Mouse (Mus musculus): ENCODE measurements around the gene Ablim1. TPM values are rescaled to one million over a fixed set of nuclear protein-coding genes. Genes with fewer than 3 reads are reported as not detected.

The Ablim1 gene
- polyA plus RNA-seq, 1 experiment from 2014 or later: 39.3 TPM

GRCm38 (mm10) chr19:56997164-56997599 lies 317.5 kb downstream of the Ablim1 start:
- Histone ChIP-seq H3K4me3 (ENCODE audit: low read length) (peak overlapping the region; percentile 27), H3K4me1 (ENCODE audit: insufficient read depth, low read length) (peaks cover 34% of the 10 kb centered on the region), H3K9me3 (ENCODE audit: low read length) (no peaks in the 10 kb centered on the region), H3K4me2 (replicated peaks; ENCODE audit: low read depth, low read length) (peak overlapping the region; percentile 44), H3K36me3 (ENCODE audit: insufficient read depth, low read length) (no peaks in the 10 kb centered on the region), H3K27ac (ENCODE audit: low read length) (peak overlapping the region; percentile 69), H3K27me3 (ENCODE audit: insufficient read depth, low read length) (no peaks in the 10 kb centered on the region), H3K9ac (replicated peaks; ENCODE audit: low read length) (peak overlapping the region; percentile 49; the same call in 1 of the 2 replicates)
- peak; percentile 92 for ATAC-seq (ENCODE audit: low FRiP score, low TSS enrichment)
- 1% methylated on average over 10 of the region's 10 CpGs for WGBS

GRCm38 (mm10) chr19:56995441-56995840 lies 319.3 kb downstream of the Ablim1 start:
- Histone ChIP-seq H3K4me2 (replicated peaks; ENCODE audit: low read depth, low read length) (no peak overlapping the region), H3K4me1 (ENCODE audit: insufficient read depth, low read length) (peaks cover 39% of the 10 kb centered on the region), H3K9ac (replicated peaks; ENCODE audit: low read length) (no peak overlapping the region), H3K27ac (ENCODE audit: low read length) (no peak overlapping the region), H3K4me3 (ENCODE audit: low read length) (no peak overlapping the region), H3K9me3 (ENCODE audit: low read length) (no peaks in the 10 kb centered on the region), H3K36me3 (ENCODE audit: insufficient read depth, low read length) (no peaks in the 10 kb centered on the region), H3K27me3 (ENCODE audit: insufficient read depth, low read length) (no peaks in the 10 kb centered on the region)
- no peak for ATAC-seq (ENCODE audit: low FRiP score, low TSS enrichment)
- WGBS: 72% methylated on average over 4 of the region's 4 CpGs

- Histone ChIP-seq H3K27me3 (ENCODE audit: insufficient read depth, low read length) (no peaks in the 10 kb centered on the region), H3K27ac (ENCODE audit: low read length) (0 out of 2 replicates have a peak overlapping the region, but pooled peaks have one; percentile 13), H3K4me3 (ENCODE audit: low read length) (no peak overlapping the region), H3K9me3 (ENCODE audit: low read length) (no peaks in the 10 kb centered on the region), H3K4me2 (replicated peaks; ENCODE audit: low read depth, low read length) (no peak overlapping the region), H3K9ac (replicated peaks; ENCODE audit: low read length) (no peak overlapping the region), H3K4me1 (ENCODE audit: insufficient read depth, low read length) (peaks cover 46% of the 10 kb centered on the region), H3K36me3 (ENCODE audit: insufficient read depth, low read length) (no peaks in the 10 kb centered on the region)
- 51% methylated on average over 4 of the region's 4 CpGs for WGBS
- ATAC-seq (ENCODE audit: low FRiP score, low TSS enrichment): no peak
Observed at GRCm38 (mm10) chr19:56994653-56995052, 320.1 kb downstream of the Ablim1 start.

- peak overlapping the region; percentile 13; the same call in 1 of the 2 replicates for H3K27ac ChIP-seq (ENCODE audit: low read length)
- 66% methylated on average over 4 of the region's 4 CpGs for WGBS
Observed at GRCm38 (mm10) chr19:56993763-56994162, 321.0 kb downstream of the Ablim1 start.

GRCm38 (mm10) chr19:56992978-56993545 lies 321.7 kb downstream of the Ablim1 start:
- H3K4me1 ChIP-seq (ENCODE audit: insufficient read depth, low read length): peaks cover 60% of the 10 kb centered on the region
- WGBS: 61% methylated on average over 8 of the region's 8 CpGs
- H3K36me3 ChIP-seq (ENCODE audit: insufficient read depth, low read length): no peaks in the 10 kb centered on the region
- H3K9ac ChIP-seq (replicated peaks; ENCODE audit: low read length): no peak overlapping the region
- ATAC-seq (ENCODE audit: low FRiP score, low TSS enrichment): no peak
- H3K4me3 ChIP-seq (ENCODE audit: low read length): no peak overlapping the region
- H3K27ac ChIP-seq (ENCODE audit: low read length): no peak overlapping the region
- H3K9me3 ChIP-seq (ENCODE audit: low read length): no peaks in the 10 kb centered on the region
- H3K27me3 ChIP-seq (ENCODE audit: insufficient read depth, low read length): no peaks in the 10 kb centered on the region
- no peak overlapping the region for H3K4me2 ChIP-seq (replicated peaks; ENCODE audit: low read depth, low read length)

More at GRCm38 (mm10) chr19:56993763-56994162, 321.0 kb downstream of the Ablim1 start:
- H3K4me2 ChIP-seq (replicated peaks; ENCODE audit: low read depth, low read length): no peak overlapping the region
- no peak for ATAC-seq (ENCODE audit: low FRiP score, low TSS enrichment)
- no peaks in the 10 kb centered on the region for H3K9me3 ChIP-seq (ENCODE audit: low read length)
- H3K4me1 ChIP-seq (ENCODE audit: insufficient read depth, low read length): peaks cover 54% of the 10 kb centered on the region
- H3K4me3 ChIP-seq (ENCODE audit: low read length): no peak overlapping the region
- no peaks in the 10 kb centered on the region for H3K36me3 ChIP-seq (ENCODE audit: insufficient read depth, low read length)
- H3K9ac ChIP-seq (replicated peaks; ENCODE audit: low read length): no peak overlapping the region
- H3K27me3 ChIP-seq (ENCODE audit: insufficient read depth, low read length): no peaks in the 10 kb centered on the region

- no peak overlapping the region for H3K4me3 ChIP-seq (ENCODE audit: low read length)
- no peak for ATAC-seq (ENCODE audit: low FRiP score, low TSS enrichment)
- no peak overlapping the region for H3K9ac ChIP-seq (replicated peaks; ENCODE audit: low read length)
- H3K27me3 ChIP-seq (ENCODE audit: insufficient read depth, low read length): no peaks in the 10 kb centered on the region
- no peaks in the 10 kb centered on the region for H3K36me3 ChIP-seq (ENCODE audit: insufficient read depth, low read length)
- WGBS: 64% methylated on average over 14 of the region's 14 CpGs
- peaks cover 51% of the 10 kb centered on the region for H3K4me1 ChIP-seq (ENCODE audit: insufficient read depth, low read length)
- H3K9me3 ChIP-seq (ENCODE audit: low read length): no peaks in the 10 kb centered on the region
- peak overlapping the region; percentile 36; the same call in 1 of the 2 replicates for H3K27ac ChIP-seq (ENCODE audit: low read length)
- H3K4me2 ChIP-seq (replicated peaks; ENCODE audit: low read depth, low read length): no peak overlapping the region
Observed at GRCm38 (mm10) chr19:56990367-56991111, 324.2 kb downstream of the Ablim1 start.

GRCm38 (mm10) chr19:56989171-56989570 lies 325.5 kb downstream of the Ablim1 start:
- Histone ChIP-seq H3K4me2 (replicated peaks; ENCODE audit: low read depth, low read length) (no peak overlapping the region), H3K9ac (replicated peaks; ENCODE audit: low read length) (no peak overlapping the region), H3K9me3 (ENCODE audit: low read length) (no peaks in the 10 kb centered on the region), H3K36me3 (ENCODE audit: insufficient read depth, low read length) (no peaks in the 10 kb centered on the region), H3K27me3 (ENCODE audit: insufficient read depth, low read length) (no peaks in the 10 kb centered on the region), H3K4me1 (ENCODE audit: insufficient read depth, low read length) (peaks cover 44% of the 10 kb centered on the region), H3K4me3 (ENCODE audit: low read length) (no peak overlapping the region), H3K27ac (ENCODE audit: low read length) (peak overlapping the region; percentile 23; the same call in 1 of the 2 replicates)
- WGBS: 75% methylated on average over 8 of the region's 8 CpGs
- ATAC-seq (ENCODE audit: low FRiP score, low TSS enrichment): no peak

- Histone ChIP-seq H3K36me3 (ENCODE audit: insufficient read depth, low read length) (no peaks in the 10 kb centered on the region), H3K9me3 (ENCODE audit: low read length) (no peaks in the 10 kb centered on the region), H3K4me1 (ENCODE audit: insufficient read depth, low read length) (peaks cover 19% of the 10 kb centered on the region; the same call in 1 of the 2 replicates), H3K27ac (ENCODE audit: low read length) (no peak overlapping the region), H3K4me2 (replicated peaks; ENCODE audit: low read depth, low read length) (no peak overlapping the region), H3K27me3 (ENCODE audit: insufficient read depth, low read length) (no peaks in the 10 kb centered on the region), H3K9ac (replicated peaks; ENCODE audit: low read length) (no peak overlapping the region), H3K4me3 (ENCODE audit: low read length) (no peak overlapping the region)
- no peak for ATAC-seq (ENCODE audit: low FRiP score, low TSS enrichment)
- 61% methylated on average over 4 of the region's 4 CpGs for WGBS
Observed at GRCm38 (mm10) chr19:56984229-56984628, 330.5 kb downstream of the Ablim1 start.

GRCm38 (mm10) chr19:56983757-56984156 lies 331.0 kb downstream of the Ablim1 start:
- ATAC-seq (ENCODE audit: low FRiP score, low TSS enrichment): no peak
- no peak overlapping the region for H3K9ac ChIP-seq (replicated peaks; ENCODE audit: low read length)
- 56% methylated on average over 10 of the region's 10 CpGs for WGBS
- no peak overlapping the region for H3K4me2 ChIP-seq (replicated peaks; ENCODE audit: low read depth, low read length)
- H3K36me3 ChIP-seq (ENCODE audit: insufficient read depth, low read length): no peaks in the 10 kb centered on the region
- no peaks in the 10 kb centered on the region for H3K9me3 ChIP-seq (ENCODE audit: low read length)
- no peaks in the 10 kb centered on the region for H3K27me3 ChIP-seq (ENCODE audit: insufficient read depth, low read length)
- H3K4me1 ChIP-seq (ENCODE audit: insufficient read depth, low read length): peaks cover 14% of the 10 kb centered on the region; the same call in 1 of the 2 replicates
- no peak overlapping the region for H3K4me3 ChIP-seq (ENCODE audit: low read length)
- H3K27ac ChIP-seq (ENCODE audit: low read length): no peak overlapping the region
